Mouse (Mus musculus): ENCODE measurements around the gene Ankrd13a. TPM values are rescaled to one million over a fixed set of nuclear protein-coding genes. Genes with fewer than 3 reads are reported as not detected.
"Not testable (repeated sequence)": the region's sequence is repeated elsewhere in the genome, so short reads cannot be mapped to it uniquely, and the experiment has no call there.

Ankrd13a gene
- polyA plus RNA-seq, 2 experiments, result 38.6 to 46.6 TPM

GRCm38 (mm10) chr5:114829740-114830139, 55.3 kb downstream of the Ankrd13a start:
- Histone ChIP-seq H3K36me3 (replicated peaks; ENCODE audit: control insufficient read depth, insufficient read depth, low read depth) (no peaks in the 10 kb centered on the region), H3K4me2 (ENCODE audit: low read depth) (no peak overlapping the region), H3K27me3 (ENCODE audit: control insufficient read depth, insufficient read depth, low read length) (no peaks in the 10 kb centered on the region), H3K4me3 (ENCODE audit: insufficient read depth in 1 of 2, low read depth in 2 of 2, low read length in 2 of 2) (no peak overlapping the region), H3K9me3 (ENCODE audit: control insufficient read depth, low read length) (no peaks in the 10 kb centered on the region), H3K27ac (no peak overlapping the region), H3K4me1 (replicated peaks; ENCODE audit: control insufficient read depth in 2 of 2, insufficient read depth in 2 of 2, low read length in 1 of 2) (peaks cover 0 to 3% of the 10 kb centered on the region in 2 experiments; a peak in 1 of 4 replicates), H3K9ac (replicated peaks) (no peak overlapping the region)
- WGBS (ENCODE audit: insufficient replicate concordance), result 45% methylated on average over 3 of the region's 3 CpGs
- DNase-seq (ENCODE audit: low read depth in 3 of 3, low spot score in 3 of 3) (no peak), ATAC-seq (ENCODE audit: insufficient read depth) (no peak)
- TF ChIP-seq CTCF (IDR thresholded peaks at IDR 0.05; ENCODE audit: low read depth), result no peak
- TF ChIP-seq EP300 (IDR thresholded peaks at IDR 0.05; ENCODE audit: low read depth), result no peak

GRCm38 (mm10) chr5:114836886-114837285, 62.4 kb downstream of the Ankrd13a start:
- Histone ChIP-seq H3K27me3 (ENCODE audit: control insufficient read depth, insufficient read depth, low read length) (no peaks in the 10 kb centered on the region), H3K27ac (no peak overlapping the region), H3K9ac (replicated peaks) (no peak overlapping the region), H3K9me3 (ENCODE audit: control insufficient read depth, low read length) (no peaks in the 10 kb centered on the region), H3K36me3 (replicated peaks; ENCODE audit: control insufficient read depth, insufficient read depth, low read depth) (no peaks in the 10 kb centered on the region), H3K4me3 (ENCODE audit: insufficient read depth in 1 of 2, low read depth in 2 of 2, low read length in 2 of 2) (no peak overlapping the region), H3K4me2 (ENCODE audit: low read depth) (no peak overlapping the region), H3K4me1 (replicated peaks; ENCODE audit: control insufficient read depth in 2 of 2, insufficient read depth in 2 of 2, low read length in 1 of 2) (no peaks in the 10 kb centered on the region)
- ATAC-seq (ENCODE audit: insufficient read depth) (no peak), DNase-seq (ENCODE audit: low read depth in 3 of 3, low spot score in 3 of 3) (no peak)
- TF ChIP-seq CTCF (IDR thresholded peaks at IDR 0.05; ENCODE audit: low read depth), result no peak
- no peak for TF ChIP-seq EP300 (IDR thresholded peaks at IDR 0.05; ENCODE audit: low read depth)
- 51% methylated on average over 12 of the region's 12 CpGs for WGBS (ENCODE audit: insufficient replicate concordance)

GRCm38 (mm10) chr5:114840481-114840880, 66.0 kb downstream of the Ankrd13a start:
- not testable (repeated sequence) for H3K4me3 ChIP-seq (ENCODE audit: insufficient read depth in 1 of 2, low read depth in 2 of 2, low read length in 2 of 2); H3K4me2 ChIP-seq (ENCODE audit: low read depth); H3K9ac ChIP-seq (replicated peaks); H3K4me1 ChIP-seq (replicated peaks; ENCODE audit: control insufficient read depth in 2 of 2, insufficient read depth in 2 of 2, low read length in 1 of 2); DNase-seq (ENCODE audit: low read depth in 3 of 3, low spot score in 3 of 3); H3K36me3 ChIP-seq (replicated peaks; ENCODE audit: control insufficient read depth, insufficient read depth, low read depth); ATAC-seq (ENCODE audit: insufficient read depth); H3K27me3 ChIP-seq (ENCODE audit: control insufficient read depth, insufficient read depth, low read length); H3K27ac ChIP-seq; H3K9me3 ChIP-seq (ENCODE audit: control insufficient read depth, low read length)
- 49% methylated on average over 5 of the region's 5 CpGs for WGBS (ENCODE audit: insufficient replicate concordance)

- DNase-seq (ENCODE audit: low read depth in 3 of 3, low spot score in 3 of 3); H3K9ac ChIP-seq (replicated peaks); ATAC-seq (ENCODE audit: insufficient read depth): not testable (repeated sequence)
Measured at GRCm38 (mm10) chr5:114842155-114842554, 67.7 kb downstream of the Ankrd13a start.

GRCm38 (mm10) chr5:114842674-114843073, 68.2 kb downstream of the Ankrd13a start:
- H3K9me3 ChIP-seq (ENCODE audit: control insufficient read depth, low read length), result no peaks in the 10 kb centered on the region
- no peaks in the 10 kb centered on the region for H3K4me1 ChIP-seq (replicated peaks; ENCODE audit: control insufficient read depth in 2 of 2, insufficient read depth in 2 of 2, low read length in 1 of 2)
- H3K4me3 ChIP-seq (ENCODE audit: insufficient read depth in 1 of 2, low read depth in 2 of 2, low read length in 2 of 2), result no peak overlapping the region
- H3K27me3 ChIP-seq (ENCODE audit: control insufficient read depth, insufficient read depth, low read length), result no peaks in the 10 kb centered on the region
- H3K9ac ChIP-seq (replicated peaks), result no peak overlapping the region
- H3K36me3 ChIP-seq (replicated peaks; ENCODE audit: control insufficient read depth, insufficient read depth, low read depth), result no peaks in the 10 kb centered on the region
- whole genome bisulfite sequencing (ENCODE audit: insufficient replicate concordance), result 58% methylated on average over 5 of the region's 5 CpGs
- DNase-seq (ENCODE audit: low read depth in 3 of 3, low spot score in 3 of 3), result no peak
- TF ChIP-seq EP300 (IDR thresholded peaks at IDR 0.05; ENCODE audit: low read depth), result no peak
- no peak for TF ChIP-seq CTCF (IDR thresholded peaks at IDR 0.05; ENCODE audit: low read depth)
- no peak for ATAC-seq (ENCODE audit: insufficient read depth)
- H3K4me2 ChIP-seq (ENCODE audit: low read depth), result no peak overlapping the region
- H3K27ac ChIP-seq, result no peak overlapping the region

More at GRCm38 (mm10) chr5:114842155-114842554, 67.7 kb downstream of the Ankrd13a start:
- H3K4me1 ChIP-seq (replicated peaks; ENCODE audit: control insufficient read depth in 2 of 2, insufficient read depth in 2 of 2, low read length in 1 of 2); H3K4me2 ChIP-seq (ENCODE audit: low read depth); H3K27ac ChIP-seq; H3K9me3 ChIP-seq (ENCODE audit: control insufficient read depth, low read length); H3K4me3 ChIP-seq (ENCODE audit: insufficient read depth in 1 of 2, low read depth in 2 of 2, low read length in 2 of 2); H3K36me3 ChIP-seq (replicated peaks; ENCODE audit: control insufficient read depth, insufficient read depth, low read depth); H3K27me3 ChIP-seq (ENCODE audit: control insufficient read depth, insufficient read depth, low read length): not testable (repeated sequence)
- 52% methylated on average over 3 of the region's 3 CpGs for WGBS (ENCODE audit: insufficient replicate concordance)

GRCm38 (mm10) chr5:114844371-114844770, 69.9 kb downstream of the Ankrd13a start:
- not testable (repeated sequence) for DNase-seq (ENCODE audit: low read depth in 3 of 3, low spot score in 3 of 3); H3K27me3 ChIP-seq (ENCODE audit: control insufficient read depth, insufficient read depth, low read length); H3K9ac ChIP-seq (replicated peaks); H3K4me1 ChIP-seq (replicated peaks; ENCODE audit: control insufficient read depth in 2 of 2, insufficient read depth in 2 of 2, low read length in 1 of 2); H3K9me3 ChIP-seq (ENCODE audit: control insufficient read depth, low read length); H3K4me2 ChIP-seq (ENCODE audit: low read depth); ATAC-seq (ENCODE audit: insufficient read depth); H3K4me3 ChIP-seq (ENCODE audit: insufficient read depth in 1 of 2, low read depth in 2 of 2, low read length in 2 of 2); H3K36me3 ChIP-seq (replicated peaks; ENCODE audit: control insufficient read depth, insufficient read depth, low read depth); H3K27ac ChIP-seq
- WGBS (ENCODE audit: insufficient replicate concordance), result 69% methylated on average over 2 of the region's 2 CpGs
